Mouse (Mus musculus): ENCODE measurements around the gene Tmtc4.
A peak's percentile ranks its signal among the peaks of the same experiment; 100 is the strongest.

Gene Tmtc4

DNA sequence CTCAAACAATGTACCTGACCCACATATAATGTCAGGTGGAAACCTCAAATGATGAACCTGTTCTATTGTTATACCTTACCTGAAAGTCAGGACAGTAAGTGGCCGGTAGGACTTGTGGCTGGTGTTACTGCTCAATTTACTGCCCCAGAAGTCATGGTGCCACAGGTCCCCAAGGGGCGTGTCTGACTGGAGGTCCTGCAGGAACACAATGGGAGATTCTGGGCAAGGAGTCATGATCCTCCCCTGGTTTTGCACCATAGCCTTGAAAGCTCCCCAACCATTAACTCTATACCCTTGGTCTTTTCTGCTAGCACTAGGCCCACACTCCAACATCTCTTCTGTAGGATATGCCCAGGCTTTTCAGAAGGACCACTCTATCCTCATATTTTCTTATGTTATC, 10.7 kb downstream of the Tmtc4 start:
- no peak for DNase-seq

DNA sequence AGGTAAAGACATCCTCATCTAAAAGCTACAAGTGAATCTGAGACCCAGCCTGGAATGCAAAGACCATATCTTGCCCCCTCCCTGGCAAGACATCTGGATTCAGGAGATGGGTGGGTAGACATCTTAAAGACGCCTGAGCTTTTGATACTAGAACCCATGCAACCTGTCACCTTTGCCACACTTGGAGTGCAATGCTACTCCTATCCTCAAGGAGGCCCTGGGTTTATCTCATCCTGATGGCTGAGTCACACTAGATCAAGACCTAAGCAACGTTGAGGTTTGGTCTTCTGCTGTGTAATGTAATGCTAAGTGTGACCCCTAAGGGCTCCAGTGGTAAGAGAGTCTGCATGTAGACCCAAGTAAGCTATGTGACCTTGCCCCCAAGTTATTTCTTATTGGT, 15.8 kb downstream of the Tmtc4 start:
- DNase-seq = no peak

DNA sequence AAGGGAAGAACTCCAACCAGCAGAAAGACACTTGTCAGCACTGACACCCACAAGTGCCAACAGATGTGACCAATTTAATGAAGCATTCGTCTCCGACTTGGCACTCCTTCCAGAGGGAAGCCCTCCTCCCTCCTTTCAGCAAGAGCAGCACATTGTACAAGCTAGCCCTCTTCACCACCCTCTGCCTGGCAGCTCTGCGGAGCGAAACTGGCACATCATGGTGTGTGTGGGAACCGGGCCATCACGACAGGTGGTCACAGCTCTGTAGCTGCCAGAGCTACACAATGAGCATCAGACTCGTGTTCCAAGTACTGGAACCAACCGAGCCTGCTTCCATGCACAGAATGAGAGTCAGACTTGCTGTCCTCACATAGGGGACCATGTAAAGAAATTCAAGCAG, 25.9 kb downstream of the Tmtc4 start:
- DNase-seq = peak; percentile 96

DNA sequence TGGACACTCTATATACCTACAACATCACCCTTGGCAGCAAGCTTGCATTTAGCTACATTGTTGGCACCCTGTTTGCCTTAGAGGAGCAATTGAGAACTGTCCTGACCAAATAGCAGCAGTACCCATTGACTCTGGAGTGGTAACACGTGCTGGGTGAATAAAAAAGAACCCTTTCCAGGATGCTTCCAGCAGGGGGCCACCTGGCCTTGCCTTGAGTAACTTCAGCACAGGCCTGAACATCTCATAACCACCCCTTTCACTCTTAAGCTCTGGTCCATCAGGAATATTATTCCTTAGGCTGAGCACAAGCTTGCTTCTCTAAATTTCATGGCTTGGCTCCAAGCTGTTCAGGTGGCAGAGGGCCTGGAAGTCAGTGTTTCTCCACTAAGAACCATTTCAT, 30.5 kb downstream of the Tmtc4 start:
- DNase-seq = peak; percentile 53

DNA sequence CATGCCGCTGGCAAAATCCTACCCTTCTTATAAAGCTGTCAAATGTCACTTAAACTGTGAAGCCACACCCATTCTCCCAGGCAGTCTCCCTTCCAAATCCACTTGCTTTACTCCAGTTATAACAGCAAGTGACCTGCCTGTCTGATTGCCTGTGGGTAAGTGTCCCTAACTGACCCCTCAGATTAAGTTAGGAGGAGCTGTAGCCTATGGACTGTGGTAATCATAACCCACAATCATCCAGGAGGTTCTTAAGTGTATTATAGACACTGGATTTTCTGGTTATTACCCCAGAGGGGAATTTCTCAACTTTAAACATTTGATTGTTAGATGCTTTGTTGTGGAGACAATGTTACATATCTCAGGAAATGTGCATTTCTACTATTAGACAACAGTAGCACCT, 31.3 kb downstream of the Tmtc4 start:
- no peak for DNase-seq

DNA sequence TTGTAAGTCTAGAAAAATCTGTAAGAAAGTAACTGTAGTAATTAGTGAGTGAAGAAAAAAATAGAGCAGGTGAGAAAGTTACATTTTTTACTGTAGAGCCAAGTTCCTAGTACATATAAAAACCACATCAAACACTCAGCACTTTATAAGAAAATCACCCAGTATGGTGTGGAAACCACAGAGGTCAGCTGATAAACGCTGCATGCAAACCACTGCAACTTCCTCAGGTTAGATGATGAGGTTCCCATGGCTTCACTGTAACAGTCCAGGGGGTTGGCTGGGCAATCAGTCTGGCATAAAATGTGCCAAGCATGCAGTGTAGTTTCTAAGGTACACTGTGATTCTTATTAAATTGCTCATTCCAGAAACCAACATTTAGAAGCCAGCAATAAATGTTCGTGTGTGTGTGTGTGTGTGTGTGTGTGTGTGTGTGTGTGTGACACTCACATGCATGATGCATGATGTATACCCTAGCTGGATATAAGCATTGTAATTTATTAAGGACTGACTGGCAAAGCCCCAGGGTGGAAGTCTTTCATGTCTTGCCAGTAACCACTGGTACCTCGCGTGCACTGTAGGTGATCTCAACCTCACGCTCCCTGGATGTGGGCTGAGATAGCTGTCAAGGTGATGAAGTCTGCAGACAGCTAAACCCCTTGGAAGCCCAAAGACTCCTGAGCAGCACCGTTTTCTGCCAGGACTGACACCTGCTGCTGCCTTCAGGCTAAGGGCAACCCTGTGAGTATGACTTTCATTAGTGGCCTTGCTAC, 32.0 kb downstream of the Tmtc4 start:
- DNase-seq = no peak

DNA sequence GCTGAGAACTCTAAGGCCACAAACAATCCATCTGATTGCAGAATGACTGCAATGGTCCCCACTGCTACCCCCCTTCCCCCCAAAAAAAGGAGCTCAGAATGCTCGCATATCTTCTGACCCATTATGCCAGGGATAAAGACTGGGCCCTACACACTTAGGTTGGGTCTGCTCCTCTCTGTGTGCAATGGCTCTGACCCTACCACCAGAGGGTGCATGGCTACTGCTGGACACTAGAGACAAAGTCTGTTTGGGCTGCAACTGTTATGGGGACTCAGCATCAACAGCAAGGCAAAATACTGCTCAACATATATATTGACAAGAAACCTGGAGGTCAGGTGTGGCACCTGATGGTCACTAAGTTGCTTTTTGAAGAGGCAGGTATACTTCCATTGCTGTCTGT, 32.9 kb downstream of the Tmtc4 start:
- no peak for DNase-seq

DNA sequence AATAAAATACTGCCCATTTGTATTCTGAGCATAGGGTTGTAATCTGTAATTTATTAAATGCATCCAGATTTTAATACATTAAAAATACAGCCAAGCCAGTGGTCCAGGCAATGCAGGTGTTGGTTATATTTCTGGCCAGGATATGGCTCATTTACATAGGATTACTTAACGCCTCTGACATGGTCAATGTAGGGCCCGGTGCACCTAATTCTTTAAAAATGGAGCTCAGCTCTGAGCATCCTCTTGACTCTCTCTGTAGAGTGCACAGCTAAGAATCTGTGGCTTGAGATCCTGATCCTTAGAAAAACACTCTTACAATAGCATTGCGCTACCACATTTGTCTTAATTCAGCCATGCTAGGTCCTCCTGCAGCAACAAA, 40.4 kb downstream of the Tmtc4 start:
- no peak for DNase-seq

DNA sequence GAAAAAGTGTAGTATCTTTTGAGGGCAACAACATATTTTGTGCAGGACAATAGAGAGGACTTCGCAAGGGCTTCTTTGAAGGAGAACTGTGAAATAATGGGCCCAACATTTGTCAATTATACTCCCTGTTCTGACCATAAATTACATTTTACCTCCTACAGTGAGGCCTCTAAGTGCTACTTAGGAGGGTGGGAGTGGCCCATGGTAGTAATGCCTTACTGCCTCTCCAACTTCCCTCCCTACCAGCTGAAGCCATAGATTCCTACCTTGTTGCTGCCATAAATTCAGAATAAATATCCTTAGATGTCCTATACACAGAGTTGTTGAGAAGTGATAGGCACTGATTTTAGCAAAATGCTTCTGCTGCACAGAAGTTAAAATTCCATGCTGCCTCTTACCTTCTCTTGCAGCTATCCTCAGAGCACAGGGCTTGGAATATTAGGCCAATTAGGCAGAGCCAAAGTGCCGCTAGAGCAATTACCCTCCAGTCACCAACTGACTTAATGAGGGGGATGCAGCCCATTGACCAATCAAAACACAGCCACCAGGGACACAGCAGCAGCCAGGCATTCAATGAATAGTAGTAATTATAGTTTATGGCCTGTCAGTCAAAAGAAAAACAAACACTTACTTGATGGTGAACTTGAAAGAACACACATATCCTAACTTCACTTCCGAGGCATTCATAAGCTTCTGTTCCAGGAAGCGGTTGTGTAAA, 40.9 kb downstream of the Tmtc4 start:
- DNase-seq = no peak

DNA sequence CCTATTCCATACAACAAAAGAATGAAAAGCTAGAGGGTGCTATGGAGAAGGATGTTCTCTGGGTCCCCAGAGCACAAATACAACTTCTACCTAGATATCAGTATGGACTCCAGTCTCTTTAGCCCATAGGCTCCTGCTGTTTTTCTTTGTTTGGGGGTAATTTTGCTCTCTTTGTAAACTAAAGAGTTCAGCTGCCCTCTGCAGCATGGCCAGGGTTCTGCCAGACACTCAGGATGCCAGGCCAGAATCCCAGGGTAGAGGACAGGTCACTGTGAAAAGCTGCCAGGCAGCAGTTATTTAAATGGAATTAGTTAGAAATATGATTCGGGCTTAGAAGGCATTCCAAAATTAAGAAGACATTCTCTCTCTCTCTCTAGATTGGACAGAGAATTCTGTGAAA, 47.4 kb downstream of the Tmtc4 start:
- DNase-seq = peak; percentile 43

DNA sequence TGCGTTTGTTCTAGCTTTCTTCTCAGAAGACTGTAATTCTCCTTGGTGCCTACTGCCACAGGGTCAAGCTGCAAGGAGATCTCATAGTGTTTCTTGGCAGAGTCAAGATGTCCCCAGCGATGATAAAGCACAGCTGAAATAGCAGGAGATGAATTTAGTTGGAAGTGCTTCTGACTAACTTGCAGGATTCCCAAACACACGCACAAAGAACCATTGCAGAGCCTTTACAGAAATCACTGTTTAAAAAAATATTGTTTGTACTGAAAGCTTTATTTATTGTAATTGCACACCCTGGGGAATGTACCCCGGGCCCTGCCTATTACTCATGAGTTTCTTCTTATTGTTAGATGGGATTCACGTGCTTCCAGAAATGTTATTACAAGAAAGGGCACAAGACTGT, 63.8 kb downstream of the Tmtc4 start:
- DNase-seq = no peak

DNA sequence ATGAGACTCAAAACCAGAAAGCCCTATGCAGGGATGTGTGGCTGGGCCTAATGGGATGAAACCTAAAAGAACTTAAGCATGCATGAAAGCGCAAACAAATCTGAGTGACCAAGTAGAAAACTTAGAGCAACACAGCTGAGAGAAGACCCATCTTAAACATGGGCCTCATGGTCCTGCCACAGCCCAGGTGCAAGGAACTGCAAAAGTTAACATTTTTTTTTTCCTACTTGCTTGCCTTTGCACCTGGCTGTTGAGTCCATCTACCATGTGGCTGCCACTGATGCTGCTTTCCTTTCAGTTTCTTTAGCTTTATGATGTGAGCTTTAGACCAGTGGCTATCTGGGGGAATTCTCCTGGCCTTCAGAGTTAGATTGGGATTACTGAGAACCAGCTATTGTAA, 66.2 kb downstream of the Tmtc4 start:
- no peak for DNase-seq

DNA sequence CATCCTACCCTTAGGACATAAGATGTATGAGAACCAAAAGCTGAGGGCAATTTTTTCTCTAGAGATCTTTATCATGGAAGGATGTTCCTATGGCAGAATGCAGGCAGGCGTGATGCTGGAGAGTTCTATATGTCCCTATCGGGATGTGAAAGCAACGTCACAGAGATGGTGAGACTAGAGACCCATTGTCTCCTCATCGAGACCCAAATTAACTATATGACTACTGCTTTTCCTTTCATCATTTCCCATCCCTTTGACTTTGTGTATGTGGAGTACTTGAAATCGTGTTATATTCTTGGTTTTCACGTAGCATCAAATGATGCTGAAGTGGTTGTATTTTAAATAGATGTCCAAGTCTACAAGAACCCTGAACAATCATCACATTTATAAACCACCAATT, 70.2 kb downstream of the Tmtc4 start, which contains the start of gene Ggact:
Gene Ggact, minus strand, starts transcription at position 101 of the 400 bp plus-strand sequence.
- no peak for DNase-seq

DNA sequence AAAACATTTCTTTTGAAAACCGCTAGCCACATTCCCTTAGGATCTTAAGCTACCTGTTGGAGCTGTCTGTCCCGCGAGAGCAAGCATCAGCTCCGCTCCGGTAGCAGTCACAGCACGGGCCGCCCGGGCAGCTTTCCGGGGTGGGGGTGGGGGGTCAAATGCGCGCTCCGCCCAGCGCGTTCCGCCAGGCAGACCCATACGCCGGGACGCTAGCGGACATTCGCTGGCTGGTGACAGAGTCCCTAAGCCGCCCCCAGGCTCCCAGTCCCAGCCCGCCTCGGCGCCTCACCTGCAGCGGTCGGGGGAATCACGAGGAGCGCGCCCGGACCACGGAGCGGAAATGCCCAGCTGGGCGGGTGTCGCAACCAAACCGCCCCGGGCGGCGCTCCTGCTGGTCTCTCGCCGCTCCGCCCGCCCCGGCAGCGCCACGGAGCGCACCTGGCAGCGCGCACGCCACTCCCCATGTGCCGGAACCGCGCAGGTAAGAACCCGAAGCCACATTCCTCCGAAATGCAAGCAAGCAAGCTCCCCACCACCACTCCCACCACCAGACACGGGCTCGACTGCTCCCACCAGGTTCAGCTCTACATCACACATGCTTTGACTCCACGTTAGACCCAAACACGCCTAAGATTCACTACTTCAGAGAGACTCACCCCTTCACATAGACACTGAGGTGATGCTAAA, 70.9 kb downstream of the Tmtc4 start:
- peak; percentile 81 for DNase-seq

DNA sequence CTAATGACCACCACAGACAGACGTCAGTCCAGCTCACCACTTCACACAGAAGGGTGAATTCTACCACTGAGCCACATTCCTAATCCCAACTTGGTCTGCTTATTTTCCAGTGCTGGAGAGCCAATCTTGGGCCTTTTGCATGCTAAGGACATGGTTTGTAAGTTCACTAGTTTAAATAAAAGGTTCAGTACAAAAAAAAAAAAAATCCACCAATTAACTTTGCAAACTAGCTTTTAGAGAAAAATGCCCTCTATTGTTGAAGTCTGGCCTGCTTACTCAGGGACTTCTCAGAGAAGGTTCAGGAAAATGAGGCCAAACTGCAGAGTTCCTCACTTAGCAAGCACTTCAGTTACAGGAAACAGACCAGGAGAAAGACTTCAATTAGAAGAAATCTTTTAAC, 71.7 kb downstream of the Tmtc4 start:
- no peak for DNase-seq

DNA sequence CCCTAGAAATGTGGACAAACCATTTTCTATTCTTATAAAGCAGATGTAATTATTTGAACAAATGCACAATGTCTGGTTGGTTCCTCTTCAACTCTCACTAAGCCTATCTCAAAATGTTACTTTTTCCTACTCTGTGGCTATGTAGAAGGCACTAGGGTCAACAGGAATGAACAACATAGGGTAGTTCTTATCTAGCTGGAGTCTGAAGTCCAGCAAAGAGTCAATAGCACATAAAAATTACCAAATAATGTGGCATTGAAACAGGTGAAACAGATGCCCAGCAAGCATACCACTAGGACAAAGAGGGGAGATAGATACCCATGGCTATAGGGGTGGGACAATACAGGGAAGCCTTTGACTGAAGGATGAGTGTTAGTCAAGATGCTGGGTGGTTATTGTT, 72.6 kb downstream of the Tmtc4 start:
- DNase-seq = no peak

DNA sequence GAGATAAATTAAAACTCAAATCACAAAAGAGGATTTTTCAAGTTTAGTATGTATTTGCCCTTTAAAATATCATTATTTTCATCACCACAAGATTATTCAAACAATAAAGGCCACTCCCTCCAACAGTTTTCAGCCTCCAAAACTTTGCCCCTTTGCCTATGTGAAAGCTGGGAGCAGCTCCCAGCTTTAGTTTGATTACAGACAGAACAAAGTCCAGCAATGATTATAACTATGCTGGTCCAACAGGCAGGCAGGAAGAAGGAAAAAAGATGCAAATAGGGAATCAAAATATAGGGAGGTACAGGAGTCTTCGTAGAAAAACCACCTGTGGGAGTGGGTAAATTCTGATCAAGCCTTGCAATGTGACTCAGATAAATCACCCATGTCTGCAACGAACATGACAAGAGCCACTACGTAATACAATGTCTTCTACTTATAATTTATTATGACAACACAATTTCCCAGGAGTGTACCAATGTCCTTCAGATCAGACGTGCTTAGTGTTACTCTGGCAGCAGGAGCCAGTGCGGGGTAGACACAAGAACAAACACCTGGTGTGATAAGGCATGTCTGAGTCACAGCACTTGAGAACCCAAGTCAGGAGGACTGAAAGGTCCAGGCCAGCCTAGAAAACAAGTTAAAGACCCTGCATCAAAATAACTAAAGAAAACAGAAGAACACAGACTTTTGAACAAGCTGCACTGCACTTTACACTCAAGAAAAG, 74.3 kb downstream of the Tmtc4 start:
- no peak for DNase-seq

DNA sequence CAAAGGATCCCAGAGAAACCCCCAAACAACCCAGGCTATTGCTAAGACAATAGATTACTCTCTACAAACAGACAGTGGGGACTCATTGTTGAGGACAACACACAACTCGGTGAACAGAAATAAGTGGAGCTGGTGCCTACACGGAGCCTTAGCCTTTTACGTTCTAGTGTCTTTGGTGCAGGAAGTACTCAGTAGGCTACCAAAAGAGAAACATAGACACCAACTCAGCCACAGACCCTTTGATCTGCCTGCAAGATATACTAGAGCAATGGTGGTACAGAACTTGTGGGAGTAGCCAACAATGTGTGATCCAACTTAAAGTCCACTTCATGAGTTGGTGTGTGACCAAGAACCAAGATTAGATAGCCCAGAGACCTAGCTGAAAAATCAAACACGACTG, 75.8 kb downstream of the Tmtc4 start:
- DNase-seq = no peak

DNA sequence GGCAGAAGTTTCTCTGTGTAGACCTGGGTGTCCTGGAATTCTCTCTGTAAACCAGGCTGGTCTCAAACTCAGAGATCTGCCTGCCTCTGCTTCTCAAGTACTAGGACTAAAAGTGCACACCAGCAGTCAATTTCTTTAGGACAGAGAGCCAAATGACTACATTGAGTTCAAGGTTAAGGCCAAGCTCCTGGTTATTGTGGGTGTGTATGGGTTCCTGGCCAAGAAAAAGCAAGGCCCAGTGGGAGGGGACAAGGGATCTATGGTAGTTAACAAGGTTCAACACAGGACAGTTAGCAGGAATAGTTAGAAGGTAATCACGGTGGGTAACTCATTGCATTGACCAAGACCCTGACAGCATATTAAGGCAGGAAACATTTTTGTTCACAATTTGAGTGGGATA, 78.8 kb downstream of the Tmtc4 start:
- DNase-seq = no peak

DNA sequence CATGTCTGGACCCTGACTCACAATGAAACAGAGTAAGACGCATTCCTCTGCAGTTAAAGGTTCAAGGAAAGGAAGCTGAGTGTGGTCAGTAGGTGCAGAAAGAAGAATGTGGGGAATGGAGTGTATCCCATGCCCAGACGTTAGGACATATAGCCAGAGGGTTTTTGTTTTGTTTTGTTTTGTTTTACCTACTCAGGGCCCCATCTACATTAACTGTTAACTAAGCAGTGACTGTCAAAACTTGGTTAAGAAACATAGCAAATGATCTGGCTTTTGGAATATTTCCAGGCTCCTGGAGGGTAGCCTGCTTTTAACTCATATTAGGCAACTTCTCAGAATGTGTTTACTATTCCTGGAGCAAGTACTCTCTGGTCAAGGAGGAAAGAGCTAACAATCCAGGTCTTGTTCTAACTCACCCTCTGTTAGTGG, 79.9 kb downstream of the Tmtc4 start:
- no peak for DNase-seq

DNA sequence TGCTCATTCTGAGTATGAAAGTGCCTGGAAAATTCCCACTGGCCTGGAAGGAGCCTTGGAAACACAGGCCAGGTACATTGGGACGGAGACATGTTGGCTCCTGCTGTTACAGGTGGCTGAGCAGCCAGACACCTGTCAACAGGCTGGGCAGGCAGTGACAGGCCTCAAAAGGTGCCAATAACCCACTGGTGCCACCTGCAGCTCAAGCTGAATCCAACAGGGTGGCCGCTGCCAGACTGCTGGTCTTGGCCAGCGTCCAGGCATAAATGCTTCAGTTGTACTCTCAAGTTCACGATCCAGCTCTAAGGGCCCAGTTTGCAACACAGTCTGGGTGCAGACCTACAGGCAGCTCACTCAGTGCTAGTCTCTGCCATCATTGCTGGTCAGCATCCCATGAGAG, 81.0 kb downstream of the Tmtc4 start:
- DNase-seq = peak; percentile 96

DNA sequence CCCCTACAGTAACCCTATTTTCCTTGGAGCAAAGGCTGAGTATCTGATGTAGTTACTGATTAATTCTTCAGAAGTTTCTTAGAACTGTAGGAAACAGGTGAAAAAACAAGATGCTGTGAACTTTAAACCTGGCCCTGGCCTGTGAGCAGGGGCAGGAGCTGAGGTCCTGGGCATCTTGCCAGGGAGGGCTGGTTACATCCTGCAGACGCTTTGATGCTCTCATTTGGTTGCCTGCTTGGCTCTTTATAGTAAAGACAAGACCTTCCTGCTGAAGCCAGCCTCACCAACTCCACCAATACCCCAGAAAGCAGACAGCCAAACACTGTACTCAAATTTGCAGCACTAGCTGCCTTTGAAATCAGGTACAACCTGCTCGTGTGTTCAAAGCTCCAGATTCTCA, 81.7 kb downstream of the Tmtc4 start:
- DNase-seq = peak; percentile 68

DNA sequence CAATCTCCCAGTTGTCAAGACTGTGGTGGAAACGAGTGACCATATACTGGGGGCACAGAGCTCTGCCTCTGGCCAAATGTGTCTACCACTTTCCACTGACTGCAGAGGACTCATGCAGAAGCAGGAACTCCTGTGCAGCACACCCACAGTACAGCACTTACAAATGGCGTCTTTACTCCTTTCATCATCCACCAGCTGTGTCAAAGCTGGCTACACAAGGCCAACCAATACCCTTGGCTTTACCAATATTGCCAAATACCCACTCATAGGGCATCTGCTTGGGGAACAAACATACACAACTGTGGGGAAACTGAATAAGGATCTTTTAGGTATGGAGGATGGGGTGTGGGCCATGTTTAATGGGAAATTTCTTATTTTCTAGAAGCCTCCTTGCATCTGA, 82.1 kb downstream of the Tmtc4 start:
- no peak for DNase-seq

Measured in cerebellum, adult 8-10 months (tissue).